Mouse (Mus musculus) limb, embryonic 13.5 days (tissue): ENCODE measurements around the gene Rasgrf1. TPM values are rescaled to one million over a fixed set of nuclear protein-coding genes. Genes with fewer than 3 reads are reported as not detected.
A peak's percentile ranks its signal among the peaks of the same experiment; 100 is the strongest.
"Not testable (repeated sequence)": the region's sequence is repeated elsewhere in the genome, so short reads cannot be mapped to it uniquely, and the experiment has no call there.

ENCODE experiments used
- ATAC-seq: fragments of 200-750 bp; cut with Nextera tagmentation; 2 replicates; pipeline ENCODE4 v1.8.0; 2017; ENCODE audit warnings: low read depth, moderate number of reproducible peaks, moderate TSS enrichment; ENCODE audit not compliant: low FRiP score
- H3K27ac ChIP-seq: fragments of 300-500 bp; sonication (generic); 2 replicates; pipeline ENCODE4 v1.5.1; 2015; ENCODE audit warnings: inconsistent platforms, mild to moderate bottlenecking, moderate library complexity
- H3K27me3 ChIP-seq: fragments of 300-500 bp; sonication (generic); 2 replicates; pipeline ENCODE4 v1.6.1; 2015; ENCODE audit warnings: mild to moderate bottlenecking, inconsistent platforms
- H3K36me3 ChIP-seq: fragments of 300-500 bp; sonication (generic); 2 replicates; pipeline ENCODE4 v1.6.1; 2015; ENCODE audit warnings: inconsistent platforms, mild to moderate bottlenecking, moderate library complexity
- H3K4me1 ChIP-seq: fragments of 300-500 bp; sonication (generic); 2 replicates; pipeline ENCODE4 v1.6.1; 2015; ENCODE audit warnings: inconsistent platforms
- H3K4me2 ChIP-seq: fragments of 300-500 bp; sonication (generic); replicated peaks from 2 replicates; pipeline ENCODE4 v1.6.1; 2015; ENCODE audit warnings: inconsistent platforms, mild to moderate bottlenecking, moderate library complexity
- H3K4me3 ChIP-seq: fragments of 300-500 bp; sonication (generic); 2 replicates; pipeline ENCODE4 v1.5.1; 2015; ENCODE audit warnings: moderate library complexity, mild to moderate bottlenecking, inconsistent platforms
- H3K9ac ChIP-seq: fragments of 300-500 bp; sonication (generic); 2 replicates; pipeline ENCODE4 v1.6.1; 2015; ENCODE audit warnings: mild to moderate bottlenecking, inconsistent platforms
- H3K9me3 ChIP-seq: fragments of 300-500 bp; sonication (generic); 2 replicates; pipeline ENCODE4 v1.6.1; 2016; ENCODE audit warnings: inconsistent platforms
- WGBS: fragments of 180-500 bp; shearing (Covaris S2); methylation state at CpG from one replicate; pipeline ENCODE4 v1.1.7; 2015; 5-methylcytosine and 5-hydroxymethylcytosine counted together
- polyA plus RNA-seq: library from polyadenylated mRNA; unstranded; fragments of >200 nt; fragmentation: Nextera tagmentation; extraction: Ambion mirVana; gene quantifications from 2 replicates; pipeline ENCODE4 v1.2.1, GENCODE M21; 2015

Gene Rasgrf1
- polyA plus RNA-seq, 1 experiment from 2014 or later: 0.34 TPM

GRCm38 (mm10) chr9:90053852-90054251 is 144.1 kb downstream of the Rasgrf1 start, which contains the start of gene Ctsh:
TSS of gene Ctsh (plus strand) at chr9:90054152.
- Histone ChIP-seq H3K4me3 (peak within 1 kb of the TSS; percentile 53), H3K9me3 (no peaks in the 10 kb centered on the region), H3K9ac (peak within 1 kb of the TSS; percentile 69), H3K36me3 (no peaks in the 10 kb centered on the region), H3K4me1 (peaks cover 8% of the 10 kb centered on the region; the same call in 1 of the 2 replicates), H3K27me3 (no peaks in the 10 kb centered on the region), H3K27ac (no peak within 1 kb of the TSS), H3K4me2 (peak within 1 kb of the TSS; percentile 92)
- 66% methylated on average over 2 of the region's 2 CpGs for WGBS
- no peak for ATAC-seq

DNA sequence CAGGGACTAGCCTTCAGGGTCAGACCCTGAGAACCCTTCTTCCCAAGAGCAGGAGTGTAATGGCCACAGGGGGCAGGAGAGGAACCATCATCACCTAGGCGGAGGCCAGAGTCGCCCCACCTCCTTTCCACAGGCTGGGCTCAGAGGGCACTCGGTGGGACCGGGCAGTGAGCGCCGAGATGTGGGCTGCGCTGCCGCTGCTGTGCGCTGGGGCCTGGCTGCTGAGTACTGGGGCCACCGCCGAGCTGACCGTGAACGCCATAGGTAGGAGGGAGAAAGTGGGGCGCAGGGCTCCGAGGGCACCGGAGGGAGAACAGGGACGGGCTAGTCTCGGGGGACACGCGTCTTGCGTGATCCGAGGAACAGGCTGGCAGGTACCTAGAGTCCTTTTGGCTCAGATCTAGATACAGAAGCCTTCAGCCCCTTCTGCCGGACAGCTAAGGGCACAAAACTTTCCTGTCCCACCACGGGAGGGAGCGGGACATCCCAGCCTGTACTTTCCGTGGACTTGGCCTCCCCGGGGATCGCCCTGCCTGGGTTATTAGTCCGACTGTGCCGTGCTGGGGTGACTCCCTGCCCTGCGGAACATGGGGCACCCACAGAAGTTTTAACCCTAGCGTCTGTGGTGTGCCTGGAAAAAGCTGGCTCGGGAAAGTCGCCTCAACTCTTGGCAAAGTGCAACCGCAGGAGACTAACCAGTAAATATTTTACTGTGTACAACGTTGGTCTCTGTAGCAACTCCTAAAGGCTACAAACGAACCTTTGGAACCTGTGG is 144.8 kb downstream of the Rasgrf1 start:
- peaks cover 8% of the 10 kb centered on the region; the same call in 1 of the 2 replicates for H3K4me1 ChIP-seq
- H3K4me2 ChIP-seq: peak overlapping the region; percentile 92
- H3K9ac ChIP-seq: peak overlapping the region; percentile 69
- H3K36me3 ChIP-seq: no peaks in the 10 kb centered on the region
- peak overlapping the region; percentile 53 for H3K4me3 ChIP-seq
- no peaks in the 10 kb centered on the region for H3K9me3 ChIP-seq
- WGBS: under 1% methylated on average over 37 of the region's 37 CpGs
- H3K27me3 ChIP-seq: no peaks in the 10 kb centered on the region
- ATAC-seq: peak; percentile 73
- no peak overlapping the region for H3K27ac ChIP-seq

GRCm38 (mm10) chr9:90055409-90055808 is 145.7 kb downstream of the Rasgrf1 start:
- ATAC-seq: no peak
- H3K36me3 ChIP-seq: no peaks in the 10 kb centered on the region
- H3K9ac ChIP-seq: no peak overlapping the region
- WGBS: 58% methylated on average over 5 of the region's 5 CpGs
- no peak overlapping the region for H3K27ac ChIP-seq
- H3K4me2 ChIP-seq: peak overlapping the region; percentile 92
- no peaks in the 10 kb centered on the region for H3K9me3 ChIP-seq
- H3K4me3 ChIP-seq: no peak overlapping the region
- no peaks in the 10 kb centered on the region for H3K27me3 ChIP-seq
- peaks cover 8% of the 10 kb centered on the region; the same call in 1 of the 2 replicates for H3K4me1 ChIP-seq

GRCm38 (mm10) chr9:90055911-90056310 is 146.2 kb downstream of the Rasgrf1 start:
- peaks cover 8% of the 10 kb centered on the region; the same call in 1 of the 2 replicates for H3K4me1 ChIP-seq

DNA sequence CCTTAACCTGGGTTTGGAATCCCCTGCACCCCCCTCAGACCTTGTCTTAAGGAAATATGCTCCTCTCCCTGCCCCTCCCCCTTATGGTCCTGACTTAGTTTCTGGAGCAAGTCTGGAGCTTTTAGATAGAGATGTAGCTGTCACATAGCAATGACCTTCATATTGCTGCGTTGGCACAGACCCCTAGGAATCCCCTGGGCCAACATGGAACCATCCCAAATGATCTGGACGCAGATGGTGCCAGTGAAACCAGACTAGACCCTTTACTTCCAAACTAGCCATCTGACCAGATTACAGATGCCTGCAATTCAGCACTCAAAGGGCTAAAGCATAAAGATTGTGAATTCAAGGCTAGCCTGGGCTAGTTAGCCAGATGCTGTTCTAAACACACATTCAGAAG is 147.0 kb downstream of the Rasgrf1 start:
- no peak overlapping the region for H3K27ac ChIP-seq
- H3K4me2 ChIP-seq: no peak overlapping the region
- H3K4me3 ChIP-seq: no peak overlapping the region
- no peaks in the 10 kb centered on the region for H3K36me3 ChIP-seq
- 81% methylated on average over 2 of the region's 2 CpGs for WGBS
- no peak overlapping the region for H3K9ac ChIP-seq
- no peaks in the 10 kb centered on the region for H3K27me3 ChIP-seq
- no peaks in the 10 kb centered on the region for H3K9me3 ChIP-seq
- ATAC-seq: no peak
- peaks cover 8% of the 10 kb centered on the region; the same call in 1 of the 2 replicates for H3K4me1 ChIP-seq

More at GRCm38 (mm10) chr9:90055911-90056310, 146.2 kb downstream of the Rasgrf1 start:
- no peak for ATAC-seq
- Histone ChIP-seq H3K9ac (no peak overlapping the region), H3K9me3 (no peaks in the 10 kb centered on the region), H3K4me2 (peak overlapping the region; percentile 92; the same call in 1 of the 2 replicates), H3K36me3 (no peaks in the 10 kb centered on the region), H3K27ac (no peak overlapping the region), H3K27me3 (no peaks in the 10 kb centered on the region), H3K4me3 (no peak overlapping the region)
- 55% methylated on average over 3 of the region's 3 CpGs for WGBS

DNA sequence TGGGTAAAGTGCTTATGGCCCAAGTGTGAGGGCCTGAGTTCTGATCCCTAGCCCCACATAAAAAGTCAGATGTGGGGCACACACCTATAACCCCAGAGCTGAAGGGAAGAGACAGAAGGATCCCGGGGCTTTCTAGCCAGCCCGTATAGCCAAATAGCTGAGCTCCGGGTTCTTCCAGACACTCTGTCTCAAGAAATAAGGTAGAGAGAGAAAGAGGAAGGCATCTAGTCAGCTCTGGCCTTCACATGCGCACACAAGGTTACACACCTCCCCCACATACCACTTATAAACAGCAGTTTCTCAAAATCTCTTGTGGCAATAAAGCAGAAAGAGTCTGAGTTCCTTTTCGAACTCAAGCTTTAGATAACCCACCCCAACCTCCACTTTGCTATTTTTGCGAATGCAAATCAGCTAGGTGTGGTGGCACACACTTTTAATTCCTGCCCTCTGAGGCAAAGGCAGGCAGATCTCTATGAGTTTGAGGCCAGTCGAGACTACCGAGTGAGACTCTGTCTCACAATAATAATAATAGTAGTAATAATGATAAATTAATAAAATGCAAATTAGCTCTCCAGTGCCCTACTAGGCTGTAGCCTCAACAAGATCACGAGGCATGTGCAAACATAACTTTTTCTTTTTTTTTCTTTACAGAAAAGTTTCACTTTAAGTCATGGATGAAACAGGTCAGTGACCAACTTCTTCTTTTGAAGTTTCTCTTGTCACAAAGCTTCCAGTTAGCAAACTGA is 150.3 kb downstream of the Rasgrf1 start:
- Histone ChIP-seq H3K27ac (no peak overlapping the region), H3K27me3 (no peaks in the 10 kb centered on the region), H3K9ac (no peak overlapping the region), H3K4me3 (no peak overlapping the region), H3K4me2 (no peak overlapping the region), H3K4me1 (no peaks in the 10 kb centered on the region), H3K36me3 (no peaks in the 10 kb centered on the region), H3K9me3 (no peaks in the 10 kb centered on the region)
- ATAC-seq: no peak
- WGBS: 83% methylated on average over 9 of the region's 9 CpGs

- no peaks in the 10 kb centered on the region for H3K4me1 ChIP-seq
- no peak overlapping the region for H3K4me3 ChIP-seq
- H3K4me2 ChIP-seq: no peak overlapping the region
- H3K27ac ChIP-seq: no peak overlapping the region
- no peak for ATAC-seq
- H3K27me3 ChIP-seq: no peaks in the 10 kb centered on the region
- no peaks in the 10 kb centered on the region for H3K9me3 ChIP-seq
- H3K9ac ChIP-seq: no peak overlapping the region
- WGBS: 96% methylated on average over 2 of the region's 2 CpGs
- H3K36me3 ChIP-seq: no peaks in the 10 kb centered on the region
Observed at GRCm38 (mm10) chr9:90060574-90060875, 150.8 kb downstream of the Rasgrf1 start.

GRCm38 (mm10) chr9:90060932-90061331 is 151.2 kb downstream of the Rasgrf1 start:
- 89% methylated on average over 5 of the region's 5 CpGs for WGBS
- not testable (repeated sequence) for H3K27ac ChIP-seq, H3K9me3 ChIP-seq, ATAC-seq, H3K36me3 ChIP-seq, H3K4me3 ChIP-seq, H3K27me3 ChIP-seq, H3K4me2 ChIP-seq, H3K9ac ChIP-seq, H3K4me1 ChIP-seq

GRCm38 (mm10) chr9:90067341-90067740 is 157.6 kb downstream of the Rasgrf1 start:
- Histone ChIP-seq H3K9me3 (no peaks in the 10 kb centered on the region), H3K36me3 (no peaks in the 10 kb centered on the region), H3K4me3 (no peak overlapping the region), H3K4me1 (no peaks in the 10 kb centered on the region), H3K27ac (no peak overlapping the region), H3K9ac (no peak overlapping the region), H3K4me2 (no peak overlapping the region), H3K27me3 (no peaks in the 10 kb centered on the region)
- WGBS: 72% methylated on average over 2 of the region's 2 CpGs
- no peak for ATAC-seq

DNA sequence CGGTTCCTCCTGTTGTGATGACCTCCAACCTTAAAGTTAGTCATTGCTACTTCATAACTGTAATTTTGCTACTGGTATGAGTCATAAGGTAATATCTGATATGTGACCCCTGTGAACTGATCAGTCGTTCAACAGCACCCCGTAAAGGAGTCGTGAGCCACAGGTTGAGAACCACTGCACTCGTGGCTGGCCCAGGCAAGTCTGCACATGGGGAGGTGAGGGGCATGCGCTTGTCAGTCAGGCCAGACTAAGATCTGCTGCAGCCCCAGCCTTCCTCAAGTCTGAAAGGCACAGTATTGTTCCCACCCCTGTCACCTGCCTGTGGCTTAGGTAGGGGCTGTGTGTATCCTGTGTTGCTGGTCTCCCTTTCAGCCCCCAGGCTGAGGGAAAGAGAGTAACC is 159.1 kb downstream of the Rasgrf1 start:
- Histone ChIP-seq H3K9me3 (no peaks in the 10 kb centered on the region), H3K9ac (no peak overlapping the region), H3K36me3 (no peaks in the 10 kb centered on the region), H3K27ac (no peak overlapping the region), H3K27me3 (no peaks in the 10 kb centered on the region), H3K4me2 (no peak overlapping the region), H3K4me1 (no peaks in the 10 kb centered on the region), H3K4me3 (no peak overlapping the region)
- 76% methylated on average over 6 of the region's 6 CpGs for WGBS
- ATAC-seq: no peak

DNA sequence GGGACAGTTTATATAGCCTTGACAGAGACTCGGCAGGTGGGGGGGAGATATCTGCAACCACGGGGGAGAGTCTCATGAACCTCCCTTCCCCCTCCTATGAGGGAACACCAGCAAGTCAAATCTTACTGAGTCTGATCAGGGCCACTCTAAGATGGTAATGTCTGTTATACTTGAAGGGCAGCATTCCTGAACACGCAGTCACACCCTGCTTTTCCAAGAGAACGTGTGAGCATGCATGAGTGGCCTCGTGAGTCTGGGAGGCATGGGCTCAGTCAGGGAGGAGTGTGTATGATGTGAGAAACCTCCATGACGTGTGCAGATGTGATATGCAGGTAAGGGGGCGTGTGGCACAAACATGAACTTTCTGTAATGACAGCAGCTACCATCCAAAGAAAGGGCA is 159.8 kb downstream of the Rasgrf1 start:
- Histone ChIP-seq H3K36me3 (no peaks in the 10 kb centered on the region), H3K4me1 (no peaks in the 10 kb centered on the region), H3K27ac (no peak overlapping the region), H3K9me3 (no peaks in the 10 kb centered on the region), H3K27me3 (no peaks in the 10 kb centered on the region), H3K4me2 (no peak overlapping the region), H3K9ac (no peak overlapping the region), H3K4me3 (no peak overlapping the region)
- no peak for ATAC-seq
- WGBS: 73% methylated on average over 7 of the region's 7 CpGs

DNA sequence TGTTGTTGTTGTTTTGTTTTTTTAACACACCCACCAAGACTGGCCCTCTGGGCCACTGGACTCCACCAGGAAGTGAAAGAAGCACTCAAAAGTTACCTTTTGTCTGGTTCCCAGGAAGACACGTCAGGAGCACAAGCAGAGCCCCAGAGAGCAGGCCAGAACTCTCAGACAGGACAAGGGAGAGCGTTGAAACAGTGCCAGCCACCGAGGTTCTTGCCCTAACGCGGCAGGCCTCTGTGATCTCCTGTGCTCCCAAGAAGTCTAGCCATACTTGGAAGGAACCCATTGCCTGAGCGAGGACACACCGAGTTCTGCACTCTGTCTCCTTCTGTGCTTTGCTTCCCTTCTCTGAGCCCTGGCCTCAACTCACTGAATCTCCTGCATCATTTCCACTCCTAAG is 160.5 kb downstream of the Rasgrf1 start:
- Histone ChIP-seq H3K4me2 (no peak overlapping the region), H3K27ac (no peak overlapping the region), H3K9me3 (no peaks in the 10 kb centered on the region), H3K4me3 (no peak overlapping the region), H3K27me3 (no peaks in the 10 kb centered on the region), H3K9ac (no peak overlapping the region), H3K4me1 (no peaks in the 10 kb centered on the region), H3K36me3 (no peaks in the 10 kb centered on the region)
- ATAC-seq: no peak
- 70% methylated on average over 7 of the region's 7 CpGs for WGBS
